In the genomic region with DNA sequence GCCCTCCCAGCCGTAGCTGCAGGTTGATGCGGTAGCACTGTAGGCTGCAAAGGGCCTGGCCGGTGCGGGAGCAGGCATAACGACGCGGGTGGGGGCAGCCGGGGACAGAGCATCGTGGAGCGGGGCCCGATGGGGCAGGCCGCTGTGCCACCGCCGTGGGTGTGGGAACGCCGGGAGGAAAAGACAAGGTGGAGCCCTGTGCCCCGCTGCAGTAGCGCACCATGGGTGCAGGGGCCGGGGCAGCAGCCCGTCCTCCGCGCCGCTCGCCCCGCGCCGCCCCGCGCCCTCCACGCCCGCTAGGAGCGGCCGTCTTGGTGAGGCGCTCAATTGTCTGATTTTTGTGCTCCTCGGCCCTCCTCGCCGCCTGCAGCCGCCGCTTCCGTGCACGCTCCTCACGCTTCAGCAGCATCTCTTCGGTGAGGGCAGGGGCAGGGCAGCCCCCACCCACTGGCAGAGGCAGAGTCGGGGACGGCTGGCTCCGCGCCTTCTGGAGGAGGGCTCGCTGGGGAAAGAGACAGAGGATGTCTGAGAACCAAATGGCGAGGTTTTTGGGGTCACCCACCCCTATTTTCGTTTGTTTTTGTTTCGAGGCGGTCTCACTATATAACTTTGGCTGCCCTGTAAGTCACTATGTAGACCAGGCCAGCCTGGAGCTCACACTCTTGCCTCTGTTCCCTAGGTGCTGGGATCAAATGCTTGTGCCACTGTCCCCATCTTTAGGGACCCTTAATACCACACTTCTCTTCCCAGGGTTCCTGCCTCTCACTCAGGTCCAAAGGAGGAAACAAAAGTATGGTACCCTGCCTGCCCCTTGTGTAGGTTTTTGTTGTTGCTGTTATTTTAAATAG, we compare ENCODE assay signal across 8 mouse cellular contexts. TPM values are rescaled to one million over a fixed set of nuclear protein-coding genes. Genes with fewer than 3 reads are reported as not detected.
DNase-seq lines count a peak whose midpoint lies in the region; ATAC-seq and TF ChIP-seq lines count a peak whose summit lies in the region.

No protein-coding gene starts in this region.

- intact Hi-C loops in heart, postnatal 10 days (cut with DNase I), result loop anchor here (5.0 kb wide), 1 partner anchor 145 kb away; no protein-coding TSS in a partner anchor

- TF ChIP-seq CTCF in G1E (IDR thresholded peaks at IDR 0.05; ENCODE audit: low read depth, low read length), result no peak

- H3K9me3 ChIP-seq in heart, embryonic 15.5 days (replicated peaks), result no peaks in the 10 kb centered on the region
- no peaks in the 10 kb centered on the region for H3K9me3 ChIP-seq in G1E (replicated peaks)
- no peaks in the 10 kb centered on the region for H3K9me3 ChIP-seq in embryonic facial prominence, embryonic 13.5 days
- H3K9me3 ChIP-seq in intestine, embryonic 15.5 days, result no peaks in the 10 kb centered on the region
- no peaks in the 10 kb centered on the region for H3K9me3 ChIP-seq in midbrain, embryonic 15.5 days

- H3K27ac ChIP-seq in heart, embryonic 15.5 days, result peak overlapping the region; percentile 92
- peak overlapping the region; percentile 100 for H3K27ac ChIP-seq in embryonic facial prominence, embryonic 13.5 days
- peak overlapping the region; percentile 97 for H3K27ac ChIP-seq in intestine, embryonic 15.5 days
- peak overlapping the region; percentile 93 for H3K27ac ChIP-seq in midbrain, embryonic 15.5 days

- H3K4me3 ChIP-seq in heart, embryonic 15.5 days, result peak overlapping the region; percentile 77
- H3K4me3 ChIP-seq in G1E (ENCODE audit: low read depth, low read length), result peak overlapping the region; percentile 80
- H3K4me3 ChIP-seq in embryonic facial prominence, embryonic 13.5 days, result peak overlapping the region; percentile 80
- peak overlapping the region; percentile 65 for H3K4me3 ChIP-seq in intestine, embryonic 15.5 days (replicated peaks)
- H3K4me3 ChIP-seq in midbrain, embryonic 15.5 days, result peak overlapping the region; percentile 63

- H3K4me1 ChIP-seq in heart, embryonic 15.5 days (replicated peaks), result peaks cover 43% of the 10 kb centered on the region
- peaks cover 78% of the 10 kb centered on the region for H3K4me1 ChIP-seq in G1E (ENCODE audit: insufficient read depth, low read depth, low read length)
- H3K4me1 ChIP-seq in embryonic facial prominence, embryonic 13.5 days, result peaks cover 56% of the 10 kb centered on the region
- H3K4me1 ChIP-seq in intestine, embryonic 15.5 days (replicated peaks), result peaks cover 42% of the 10 kb centered on the region
- peaks cover 62% of the 10 kb centered on the region for H3K4me1 ChIP-seq in midbrain, embryonic 15.5 days

- ATAC-seq in heart, embryonic 15.5 days (replicated peaks; ENCODE audit: insufficient number of reproducible peaks, insufficient read depth, low FRiP score, low read depth), result peak; percentile 42
- no peak for ATAC-seq in G1E (ENCODE audit: extremely low read depth, insufficient number of reproducible peaks, low FRiP score, poor library complexity, severe bottlenecking)
- ATAC-seq in embryonic facial prominence, embryonic 13.5 days (ENCODE audit: insufficient number of reproducible peaks, insufficient read depth, low FRiP score, low TSS enrichment, low read depth), result peak; percentile 6; the same call in 1 of the 2 replicates
- peak; percentile 53 for ATAC-seq in intestine, embryonic 15.5 days
- peak; percentile 5 for ATAC-seq in midbrain, embryonic 15.5 days (replicated peaks)

- peak overlapping the region; percentile 80 for H3K9ac ChIP-seq in heart, embryonic 15.5 days
- H3K9ac ChIP-seq in embryonic facial prominence, embryonic 13.5 days, result peak overlapping the region; percentile 89
- peak overlapping the region; percentile 91 for H3K9ac ChIP-seq in intestine, embryonic 15.5 days
- peak overlapping the region; percentile 69 for H3K9ac ChIP-seq in midbrain, embryonic 15.5 days

- H3K27me3 ChIP-seq in heart, embryonic 15.5 days, result no peaks in the 10 kb centered on the region
- no peaks in the 10 kb centered on the region for H3K27me3 ChIP-seq in G1E (ENCODE audit: insufficient read depth, low read length)
- no peaks in the 10 kb centered on the region for H3K27me3 ChIP-seq in embryonic facial prominence, embryonic 13.5 days
- no peaks in the 10 kb centered on the region for H3K27me3 ChIP-seq in intestine, embryonic 15.5 days (replicated peaks)
- no peaks in the 10 kb centered on the region for H3K27me3 ChIP-seq in midbrain, embryonic 15.5 days (replicated peaks)

- H3K36me3 ChIP-seq in heart, embryonic 15.5 days, result peaks cover 16% of the 10 kb centered on the region; the same call in 1 of the 2 replicates
- peaks cover 53% of the 10 kb centered on the region for H3K36me3 ChIP-seq in G1E (replicated peaks)
- peaks cover 28% of the 10 kb centered on the region for H3K36me3 ChIP-seq in embryonic facial prominence, embryonic 13.5 days
- peaks cover 19% of the 10 kb centered on the region for H3K36me3 ChIP-seq in intestine, embryonic 15.5 days
- H3K36me3 ChIP-seq in midbrain, embryonic 15.5 days (replicated peaks), result peaks cover 6% of the 10 kb centered on the region; the same call in 1 of the 2 replicates

- no peak for DNase-seq in heart, postnatal 10 days
- DNase-seq in G1E (ENCODE audit: low spot score), result no peak
- no peak for DNase-seq in ovary, adult 18-20 months (ENCODE audit: low spot score)
- no peak for DNase-seq in adrenal gland, adult 8-10 months

- peak overlapping the region; percentile 95 for H3K4me2 ChIP-seq in heart, embryonic 15.5 days
- H3K4me2 ChIP-seq in embryonic facial prominence, embryonic 13.5 days, result peak overlapping the region; percentile 83
- peak overlapping the region; percentile 98 for H3K4me2 ChIP-seq in intestine, embryonic 15.5 days (replicated peaks)
- peak overlapping the region; percentile 94 for H3K4me2 ChIP-seq in midbrain, embryonic 15.5 days

- WGBS in heart, embryonic 15.5 days, result 2% methylated on average over 52 of the region's 52 CpGs
- WGBS in embryonic facial prominence, embryonic 13.5 days, result 2% methylated on average over 47 of the region's 52 CpGs
- WGBS in intestine, embryonic 15.5 days, result under 1% methylated on average over 52 of the region's 52 CpGs
- under 1% methylated on average over 52 of the region's 52 CpGs for whole genome bisulfite sequencing in midbrain, embryonic 15.5 days

RNA-seq across cellular contexts. Expression of gene Wbp1, which starts 0.7 kb away (rescaled TPM):
- polyA plus RNA-seq in heart, embryonic 15.5 days (2015; fragmentation: Nextera tagmentation; extraction: Ambion mirVana), result 81.9 and 99.5 TPM in 2 replicates
- total RNA-seq in heart, postnatal 10 days (2021), result 10 to 100 TPM; 83.1 to 83.9 TPM
- total RNA-seq in G1E (2014; fragmentation: Nextera tagmentation) (30.8 and 49.1 TPM in 2 replicates), G1E (2017) (94.7 and 104 TPM in 2 replicates)
- 32.3 and 47.9 TPM in 2 replicates for polyA plus RNA-seq in G1E (2012)
- polyA plus RNA-seq in embryonic facial prominence, embryonic 13.5 days (2015; fragmentation: Nextera tagmentation; extraction: Ambion mirVana), result 144 and 172 TPM in 2 replicates
- 79.6 and 89.1 TPM in 2 replicates for polyA plus RNA-seq in intestine, embryonic 15.5 days (2015; fragmentation: Nextera tagmentation; extraction: Ambion mirVana)
- polyA plus RNA-seq in midbrain, embryonic 15.5 days (2015; fragmentation: Nextera tagmentation; extraction: Ambion mirVana), result 176 and 196 TPM in 2 replicates
- total RNA-seq in adrenal gland, adult 8-10 months (2022), result 100 to 1,000 TPM; 100 to 106 (median 105) TPM

RNA-seq across cellular contexts. Expression of gene Ino80b, which starts 3.1 kb away (rescaled TPM):
- polyA plus RNA-seq in heart, embryonic 15.5 days (2015; fragmentation: Nextera tagmentation; extraction: Ambion mirVana), result 7.4 and 9.2 TPM in 2 replicates
- total RNA-seq in heart, postnatal 10 days (2021), result 10 to 100 TPM; 14.6 to 17.6 TPM
- total RNA-seq in G1E (2014; fragmentation: Nextera tagmentation), result 19.7 and 20.5 TPM in 2 replicates
- total RNA-seq in G1E (2017), result 21.1 and 27.1 TPM in 2 replicates
- polyA plus RNA-seq in G1E (2012), result 121 and 171 TPM in 2 replicates
- 13.2 and 13.9 TPM in 2 replicates for polyA plus RNA-seq in embryonic facial prominence, embryonic 13.5 days (2015; fragmentation: Nextera tagmentation; extraction: Ambion mirVana)
- 9.0 and 9.4 TPM in 2 replicates for polyA plus RNA-seq in intestine, embryonic 15.5 days (2015; fragmentation: Nextera tagmentation; extraction: Ambion mirVana)
- polyA plus RNA-seq in midbrain, embryonic 15.5 days (2015; fragmentation: Nextera tagmentation; extraction: Ambion mirVana), result 13.6 and 15.1 TPM in 2 replicates
- 10 to 100 TPM; 24.9 to 32.3 (median 28.0) TPM for total RNA-seq in adrenal gland, adult 8-10 months (2022)

RNA-seq across cellular contexts. Expression of gene Mogs, which starts 6.8 kb away (rescaled TPM):
- 17.6 and 27.8 TPM in 2 replicates for polyA plus RNA-seq in heart, embryonic 15.5 days (2015; fragmentation: Nextera tagmentation; extraction: Ambion mirVana)
- total RNA-seq in heart, postnatal 10 days (2021), result 10 to 100 TPM; 13.4 to 15.8 TPM
- total RNA-seq in G1E (2014; fragmentation: Nextera tagmentation) (26.5 and 28.3 TPM in 2 replicates), G1E (2017) (44.6 and 47.7 TPM in 2 replicates)
- polyA plus RNA-seq in G1E (2012), result 104 and 116 TPM in 2 replicates
- 45.0 and 45.6 TPM in 2 replicates for polyA plus RNA-seq in embryonic facial prominence, embryonic 13.5 days (2015; fragmentation: Nextera tagmentation; extraction: Ambion mirVana)
- 56.3 and 63.0 TPM in 2 replicates for polyA plus RNA-seq in intestine, embryonic 15.5 days (2015; fragmentation: Nextera tagmentation; extraction: Ambion mirVana)
- 24.7 and 27.0 TPM in 2 replicates for polyA plus RNA-seq in midbrain, embryonic 15.5 days (2015; fragmentation: Nextera tagmentation; extraction: Ambion mirVana)
- total RNA-seq in adrenal gland, adult 8-10 months (2022), result 10 to 100 TPM; 45.9 to 91.9 (median 62.8) TPM

RNA-seq across cellular contexts. Expression of gene Rtkn, which starts 13.2 kb away (rescaled TPM):
- polyA plus RNA-seq in heart, embryonic 15.5 days (2015; fragmentation: Nextera tagmentation; extraction: Ambion mirVana), result 19.3 and 26.2 TPM in 2 replicates
- 10 to 100 TPM; 10.7 to 11.7 TPM for total RNA-seq in heart, postnatal 10 days (2021)
- 6.8 and 7.6 TPM in 2 replicates for total RNA-seq in G1E (2014; fragmentation: Nextera tagmentation)
- 4.0 and 4.9 TPM in 2 replicates for total RNA-seq in G1E (2017)
- 34.2 and 48.4 TPM in 2 replicates for polyA plus RNA-seq in G1E (2012)
- polyA plus RNA-seq in embryonic facial prominence, embryonic 13.5 days (2015; fragmentation: Nextera tagmentation; extraction: Ambion mirVana), result 46.7 and 51.8 TPM in 2 replicates
- 23.6 and 26.4 TPM in 2 replicates for polyA plus RNA-seq in intestine, embryonic 15.5 days (2015; fragmentation: Nextera tagmentation; extraction: Ambion mirVana)
- 10.9 and 15.3 TPM in 2 replicates for polyA plus RNA-seq in midbrain, embryonic 15.5 days (2015; fragmentation: Nextera tagmentation; extraction: Ambion mirVana)
- total RNA-seq in adrenal gland, adult 8-10 months (2022), result 10 to 100 TPM; 16.4 to 34.0 (median 19.9) TPM

RNA-seq across cellular contexts. Expression of gene Mrpl53, which starts 13.2 kb away (rescaled TPM):
- polyA plus RNA-seq in heart, embryonic 15.5 days (2015; fragmentation: Nextera tagmentation; extraction: Ambion mirVana), result 136 and 164 TPM in 2 replicates
- 100 to 1,000 TPM; 111 to 125 TPM for total RNA-seq in heart, postnatal 10 days (2021)
- total RNA-seq in G1E (2014; fragmentation: Nextera tagmentation) (17.5 and 22.1 TPM in 2 replicates), G1E (2017) (28.5 and 32.5 TPM in 2 replicates)
- 43.2 and 51.2 TPM in 2 replicates for polyA plus RNA-seq in G1E (2012)
- polyA plus RNA-seq in embryonic facial prominence, embryonic 13.5 days (2015; fragmentation: Nextera tagmentation; extraction: Ambion mirVana), result 137 and 151 TPM in 2 replicates
- 123 and 135 TPM in 2 replicates for polyA plus RNA-seq in intestine, embryonic 15.5 days (2015; fragmentation: Nextera tagmentation; extraction: Ambion mirVana)
- polyA plus RNA-seq in midbrain, embryonic 15.5 days (2015; fragmentation: Nextera tagmentation; extraction: Ambion mirVana), result 102 and 105 TPM in 2 replicates
- 100 to 1,000 TPM in 1 of 4 experiments, 10 to 100 TPM in 3; 81.6 to 113 (median 89.5) TPM for total RNA-seq in adrenal gland, adult 8-10 months (2022)
